Mouse (Mus musculus) lung, embryonic 16.5 days (tissue): ENCODE results near the gene Tmem50b. TPM values are rescaled to one million over a fixed set of nuclear protein-coding genes. Genes with fewer than 3 reads are reported as not detected.
"Not testable (repeated sequence)": the region's sequence is repeated elsewhere in the genome, so short reads cannot be mapped to it uniquely, and the experiment has no call there.

Source experiments
- ATAC-seq: fragments of 200-750 bp; cut with Nextera tagmentation; 2 replicates; pipeline ENCODE4 v1.8.0; 2017; ENCODE audit warnings: low read depth, mild to moderate bottlenecking, moderate library complexity
- H3K27ac ChIP-seq: fragments of 300-500 bp; sonication (generic); 2 replicates; pipeline ENCODE4 v1.5.1; 2014; ENCODE audit warnings: mild to moderate bottlenecking, control low read depth, low read length
- H3K27me3 ChIP-seq: fragments of 300-500 bp; sonication (generic); 2 replicates; pipeline ENCODE4 v1.6.1; 2014; ENCODE audit warnings: low read depth, low read length, mixed read lengths; ENCODE audit not compliant: control insufficient read depth, insufficient read depth
- H3K36me3 ChIP-seq: fragments of 300-500 bp; sonication (generic); 2 replicates; pipeline ENCODE4 v1.6.1; 2014; ENCODE audit warnings: low read length; ENCODE audit not compliant: control insufficient read depth, insufficient read depth
- H3K4me1 ChIP-seq: fragments of 300-500 bp; sonication (generic); replicated peaks from 2 replicates; pipeline ENCODE4 v1.6.1; 2014; ENCODE audit warnings: low read length, mixed read lengths; ENCODE audit not compliant: control insufficient read depth, insufficient read depth
- H3K4me2 ChIP-seq: fragments of 300-500 bp; sonication (generic); 2 replicates; pipeline ENCODE4 v1.6.1; 2014; ENCODE audit warnings: low read depth, low read length, control low read depth
- H3K4me3 ChIP-seq: fragments of 300-500 bp; sonication (generic); 2 replicates; pipeline ENCODE4 v1.5.1; 2014; ENCODE audit warnings: mild to moderate bottlenecking, low read length, control low read depth
- H3K9ac ChIP-seq: fragments of 300-500 bp; sonication (generic); 2 replicates; pipeline ENCODE4 v1.6.1; 2014; ENCODE audit warnings: low read length, control low read depth
- H3K9me3 ChIP-seq: fragments of 300-500 bp; sonication (generic); 2 replicates; pipeline ENCODE4 v1.6.1; 2016; ENCODE audit warnings: low read length; ENCODE audit not compliant: control insufficient read depth
- WGBS: fragments of 180-500 bp; shearing (Covaris S2); extraction: QIAGEN DNeasy Blood & Tissue Kit; methylation state at CpG from one replicate; pipeline ENCODE4 v1.1.7; 2014; 5-methylcytosine and 5-hydroxymethylcytosine counted together
- microRNA-seq: library from miRNA; unstranded; fragments of <30 nt; microRNA quantifications from one replicate; pipeline ENCODE4, GENCODE M21; 2016
- polyA plus RNA-seq: library from polyadenylated mRNA; unstranded; fragments of >200 nt; fragmentation: Nextera tagmentation; extraction: Ambion mirVana; gene quantifications from 2 replicates; pipeline ENCODE4 v1.2.1, GENCODE M21; 2015

Tmem50b gene
- polyA plus RNA-seq, 1 experiment from 2014 or later, result 55.4 TPM

DNA sequence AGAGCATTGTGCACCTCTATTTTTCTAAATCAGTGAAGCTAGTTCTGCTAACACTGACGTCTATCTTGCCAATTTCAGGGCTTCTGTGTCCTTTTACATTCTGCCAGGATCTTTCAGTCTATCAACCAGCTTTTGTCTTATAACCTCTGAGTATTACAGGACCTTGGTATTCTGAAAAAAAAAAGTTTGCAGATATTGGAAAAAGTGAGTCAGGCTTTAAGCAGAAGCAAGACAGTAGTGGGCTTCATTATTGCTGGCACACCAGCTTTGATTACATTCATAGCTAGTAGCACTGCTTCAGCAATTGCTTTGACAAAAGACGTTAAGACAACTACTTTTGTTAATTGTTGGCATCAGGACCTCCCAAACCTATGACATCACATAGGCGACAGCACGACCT, 66.8 kb downstream of the Tmem50b start:
- not testable (repeated sequence) for H3K4me1 ChIP-seq, H3K4me3 ChIP-seq, H3K36me3 ChIP-seq, ATAC-seq, H3K27ac ChIP-seq, H3K9me3 ChIP-seq, H3K9ac ChIP-seq, H3K4me2 ChIP-seq, H3K27me3 ChIP-seq
- WGBS, result 65% methylated on average over 4 of the region's 4 CpGs

DNA sequence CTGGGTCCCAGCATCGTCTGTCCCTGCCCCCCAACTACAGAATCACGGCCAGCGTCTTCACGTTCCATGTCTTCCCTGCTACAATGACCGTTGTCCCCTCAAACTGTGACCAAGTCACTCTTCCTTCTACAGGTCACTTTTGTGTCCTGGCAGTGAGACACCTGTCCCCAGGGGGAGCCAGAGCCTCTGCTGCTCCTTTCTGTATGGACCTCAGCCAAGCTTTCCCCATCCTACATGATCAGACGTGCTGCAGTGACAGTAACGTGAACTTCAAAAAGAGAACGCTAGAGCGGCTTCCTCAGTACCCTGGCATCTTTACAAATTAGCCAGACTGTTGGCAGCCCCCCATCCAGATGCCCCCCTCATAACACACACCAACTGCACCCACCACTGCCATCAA, 69.0 kb downstream of the Tmem50b start:
- H3K9ac ChIP-seq, result no peak overlapping the region
- H3K4me3 ChIP-seq, result no peak overlapping the region
- 73% methylated on average over 9 of the region's 9 CpGs for WGBS
- no peaks in the 10 kb centered on the region; the same call in 1 of the 2 replicates for H3K27me3 ChIP-seq
- H3K27ac ChIP-seq, result no peak overlapping the region
- H3K4me1 ChIP-seq, result 0 out of 2 replicates have a peak, but pooled peaks cover 2% of the 10 kb centered on the region
- H3K4me2 ChIP-seq, result no peak overlapping the region
- no peaks in the 10 kb centered on the region for H3K36me3 ChIP-seq
- H3K9me3 ChIP-seq, result peaks cover 4% of the 10 kb centered on the region
- no peak for ATAC-seq

- WGBS, result 35% methylated on average over 5 of the region's 5 CpGs
- peaks cover 4% of the 10 kb centered on the region for H3K9me3 ChIP-seq
- H3K27me3 ChIP-seq, result no peaks in the 10 kb centered on the region; the same call in 1 of the 2 replicates
- H3K4me1 ChIP-seq, result 0 out of 2 replicates have a peak, but pooled peaks cover 2% of the 10 kb centered on the region
- H3K4me3 ChIP-seq, result no peak overlapping the region
- peak; percentile 14; the same call in 1 of the 2 replicates for ATAC-seq
- H3K36me3 ChIP-seq, result no peaks in the 10 kb centered on the region
- no peak overlapping the region for H3K9ac ChIP-seq
- no peak overlapping the region for H3K4me2 ChIP-seq
- H3K27ac ChIP-seq, result no peak overlapping the region
Observed at GRCm38 (mm10) chr16:91527500-91527899, 70.1 kb downstream of the Tmem50b start.

DNA sequence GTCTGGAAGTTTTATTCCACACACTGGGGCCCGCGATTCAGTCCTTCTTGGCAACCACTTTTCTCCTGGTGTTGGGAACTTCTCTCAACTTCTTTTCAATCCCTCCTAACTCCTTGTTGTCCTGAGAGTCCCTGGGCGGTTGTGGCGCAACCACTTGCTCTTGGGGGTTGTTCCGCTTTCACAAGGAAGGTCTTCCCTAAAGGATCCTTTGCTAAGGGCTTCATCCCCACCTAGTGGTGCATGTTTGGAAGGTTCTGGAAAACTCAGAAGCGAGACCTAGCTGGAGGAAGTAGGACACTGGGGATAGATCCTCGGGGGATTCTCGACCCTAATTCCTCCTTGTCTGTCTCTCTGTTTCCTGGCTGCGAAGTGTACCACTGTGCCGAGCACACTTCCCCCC, 70.5 kb downstream of the Tmem50b start:
- 62% methylated on average over 10 of the region's 10 CpGs for WGBS
- Histone ChIP-seq H3K9ac (no peak overlapping the region), H3K27ac (no peak overlapping the region)

GRCm38 (mm10) chr16:91526274-91526673, 71.3 kb downstream of the Tmem50b start:
- WGBS, result 93% methylated on average over 6 of the region's 6 CpGs
- Histone ChIP-seq H3K27me3 (no peaks in the 10 kb centered on the region), H3K9ac (no peak overlapping the region), H3K4me3 (no peak overlapping the region), H3K36me3 (no peaks in the 10 kb centered on the region), H3K4me2 (no peak overlapping the region), H3K9me3 (peaks cover 4% of the 10 kb centered on the region), H3K27ac (no peak overlapping the region), H3K4me1 (0 out of 2 replicates have a peak, but pooled peaks cover 2% of the 10 kb centered on the region)
- ATAC-seq, result no peak

More for the DNA sequence above, 70.5 kb downstream of the Tmem50b start:
- H3K4me2 ChIP-seq, result no peak overlapping the region
- H3K4me1 ChIP-seq, result 0 out of 2 replicates have a peak, but pooled peaks cover 2% of the 10 kb centered on the region
- H3K27me3 ChIP-seq, result no peaks in the 10 kb centered on the region
- H3K36me3 ChIP-seq, result no peaks in the 10 kb centered on the region
- peaks cover 4% of the 10 kb centered on the region for H3K9me3 ChIP-seq
- no peak overlapping the region for H3K4me3 ChIP-seq
- peak; percentile 40; the same call in 1 of the 2 replicates for ATAC-seq

Small RNA genes within 50 kb of the gene (microRNA-seq; reads per million reads assigned to microRNA genes)
- gene Mir6367, result not detected

Other genes with a start within 250 kb of the Tmem50b start
- 69.6 and 73.0 TPM in 2 replicates for gene Ifnar2, start 225.0 kb downstream of the Tmem50b start, polyA plus RNA-seq
- not detected in 2 replicates for gene Gm21970, start 206.1 kb downstream of the Tmem50b start, polyA plus RNA-seq
- gene Il10rb, start 191.6 kb downstream of the Tmem50b start, polyA plus RNA-seq, result 56.8 and 61.5 TPM in 2 replicates
- gene Ifnar1, start 112.6 kb downstream of the Tmem50b start, polyA plus RNA-seq, result 65.0 and 69.3 TPM in 2 replicates
- gene Ifngr2, start 50.7 kb downstream of the Tmem50b start, polyA plus RNA-seq, result 53.7 and 54.1 TPM in 2 replicates
- gene Dnajc28, start 21.2 kb upstream of the Tmem50b start, polyA plus RNA-seq, result 2.2 and 2.9 TPM in 2 replicates
- 92.7 and 98.9 TPM in 2 replicates for gene Gart, start 49.2 kb upstream of the Tmem50b start, polyA plus RNA-seq
- 113 and 118 TPM in 2 replicates for gene Son, start 49.7 kb upstream of the Tmem50b start, polyA plus RNA-seq
- gene Donson, start 91.0 kb upstream of the Tmem50b start, polyA plus RNA-seq, result 20.8 and 22.2 TPM in 2 replicates
- 74.2 and 75.1 TPM in 2 replicates for gene Cryzl1, start 131.2 kb upstream of the Tmem50b start, polyA plus RNA-seq
- 17.8 and 18.0 TPM in 2 replicates for gene Itsn1, start 131.5 kb upstream of the Tmem50b start, polyA plus RNA-seq